Mouse (Mus musculus) thymus, adult 2 months (tissue): ENCODE data around the gene P2ry13.

ENCODE experiments used
- CTCF ChIP-seq: fragments of 200-500 bp; IDR thresholded peaks from 2 replicates; pipeline ENCODE4 v1.5.1; 2012; ENCODE audit warnings: mild to moderate bottlenecking, control low read depth, low read length, moderate library complexity, borderline replicate concordance; ENCODE audit not compliant: control insufficient read depth, poor library complexity, insufficient read depth; ENCODE audit errors: extremely low read depth
- POLR2A ChIP-seq: fragments of 200-500 bp; IDR thresholded peaks from 2 replicates; pipeline ENCODE4 v1.6.1; 2012; ENCODE audit warnings: mild to moderate bottlenecking, low read length, control low read depth, moderate library complexity; ENCODE audit not compliant: control insufficient read depth, poor library complexity, insufficient read depth; ENCODE audit errors: extremely low read depth

- TF ChIP-seq POLR2A, result no peak
- TF ChIP-seq CTCF, result no peak
Observed at GRCm38 (mm10) chr3:59182129-59182528, 28.6 kb downstream of the P2ry13 start.
